Mouse (Mus musculus): ENCODE measurements at regions not wholly inside any gene's neighbourhood (a gene's known extent, or its start where the extent isn't known, plus 50 kb on each side); places are given as distances from the start of the nearest gene placed in this dataset.

DNA sequence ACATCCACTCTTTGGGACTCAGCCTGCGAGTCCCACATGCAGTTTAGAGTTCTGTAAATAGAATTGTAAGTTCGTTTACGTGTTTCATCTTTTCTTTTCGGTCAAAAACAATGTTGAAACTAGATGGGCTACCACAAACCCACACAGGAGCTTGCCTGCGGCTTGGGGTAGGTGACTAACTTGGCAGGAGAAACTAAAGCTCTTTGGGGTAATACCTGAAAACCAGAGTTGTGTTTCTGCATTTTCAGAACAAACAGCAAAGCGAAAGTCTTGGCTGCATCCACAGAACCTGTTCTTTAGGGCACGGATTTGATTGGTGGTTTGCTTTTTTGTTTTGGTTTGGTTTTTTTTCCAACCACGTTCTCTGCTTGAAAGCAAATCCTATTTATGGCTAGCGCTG, 264.0 kb downstream of the Zfp704 start:
- no peaks in the 10 kb centered on the region for H3K9me3 ChIP-seq
- H3K4me3 ChIP-seq, result peak overlapping the region; percentile 56
- 13% methylated on average over 9 of the region's 9 CpGs for WGBS
- H3K27ac ChIP-seq, result no peak overlapping the region
- peaks cover 33% of the 10 kb centered on the region for H3K27me3 ChIP-seq
- H3K36me3 ChIP-seq, result no peaks in the 10 kb centered on the region
- no peak overlapping the region for H3K9ac ChIP-seq
- peaks cover 29% of the 10 kb centered on the region for H3K4me1 ChIP-seq
- peak overlapping the region; percentile 97 for H3K4me2 ChIP-seq (replicated peaks)
- ATAC-seq (ENCODE audit: low FRiP score, low read depth), result no peak

DNA sequence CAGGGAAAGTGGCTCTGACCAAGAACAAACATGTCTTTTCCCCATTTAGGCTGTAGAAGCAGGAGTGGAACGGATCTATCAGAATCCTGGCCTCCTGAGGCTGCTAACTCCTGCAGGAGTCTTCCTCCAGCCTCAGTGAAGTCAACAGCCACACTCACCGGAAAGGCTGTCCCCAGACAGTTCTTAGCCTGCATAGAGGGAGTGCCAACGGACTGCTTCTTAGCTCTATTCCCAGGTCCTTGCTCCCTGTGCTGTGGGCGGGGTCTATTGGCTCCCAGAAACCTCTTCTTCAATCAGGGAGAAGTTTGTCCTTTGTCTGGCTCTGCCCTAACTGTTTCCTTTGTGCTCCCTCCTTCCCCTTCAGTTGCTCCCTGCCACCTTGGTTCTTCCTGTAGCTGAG, 266.3 kb downstream of the Zfp704 start:
- WGBS, result 8% methylated on average over 4 of the region's 4 CpGs

DNA sequence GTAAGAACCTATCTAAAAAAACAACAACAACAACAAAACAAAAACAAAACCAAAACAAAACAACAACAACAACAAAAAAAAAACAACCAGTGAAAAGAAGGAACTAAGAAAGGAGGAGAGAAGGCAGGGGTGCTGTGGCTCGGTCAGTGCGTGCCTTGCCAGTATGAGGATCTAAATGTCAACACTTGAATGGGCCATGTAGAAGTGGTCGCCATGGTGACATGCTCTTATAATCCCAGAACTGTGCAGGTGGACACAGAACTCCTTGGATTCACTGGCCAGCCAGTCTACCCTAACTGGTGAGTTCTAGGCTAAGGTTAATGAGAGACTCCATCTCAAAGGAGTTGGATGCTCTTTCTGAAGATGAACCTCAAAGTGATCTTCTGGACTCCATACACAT, 267.7 kb downstream of the Zfp704 start:
- ATAC-seq (ENCODE audit: low FRiP score, low read depth), result no peak
- Histone ChIP-seq H3K4me1 (peaks cover 25% of the 10 kb centered on the region), H3K4me2 (replicated peaks) (no peak overlapping the region), H3K27me3 (peaks cover 12% of the 10 kb centered on the region), H3K4me3 (no peak overlapping the region), H3K9ac (no peak overlapping the region), H3K27ac (no peak overlapping the region), H3K9me3 (no peaks in the 10 kb centered on the region), H3K36me3 (no peaks in the 10 kb centered on the region)
- WGBS, result 84% methylated on average over 3 of the region's 3 CpGs

More for the DNA sequence above, 266.3 kb downstream of the Zfp704 start:
- no peak overlapping the region for H3K9ac ChIP-seq
- no peak overlapping the region for H3K4me3 ChIP-seq
- H3K9me3 ChIP-seq, result no peaks in the 10 kb centered on the region
- H3K27ac ChIP-seq, result no peak overlapping the region
- no peak for ATAC-seq (ENCODE audit: low FRiP score, low read depth)
- peaks cover 23% of the 10 kb centered on the region for H3K27me3 ChIP-seq
- peaks cover 32% of the 10 kb centered on the region for H3K4me1 ChIP-seq
- H3K4me2 ChIP-seq (replicated peaks), result 0 out of 2 replicates have a peak overlapping the region, but pooled peaks have one; percentile 2
- H3K36me3 ChIP-seq, result no peaks in the 10 kb centered on the region

DNA sequence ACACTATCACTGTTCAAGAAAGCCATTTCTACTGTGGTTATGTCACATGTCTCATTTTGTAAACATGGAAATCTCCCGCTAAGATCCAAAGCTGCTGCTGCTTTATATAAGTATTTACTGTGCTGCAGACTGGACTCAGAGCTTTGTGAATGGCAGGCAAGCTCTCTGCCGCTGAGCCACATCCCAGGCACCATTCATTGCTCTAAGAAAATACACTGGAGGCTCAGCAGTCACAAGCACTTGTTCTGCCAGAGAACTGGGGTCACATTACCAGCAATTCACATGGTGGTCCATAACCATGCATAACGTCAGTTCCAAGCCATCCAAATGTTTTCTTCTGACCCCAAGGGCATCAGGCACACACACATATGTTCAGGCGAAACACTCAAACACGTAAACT, 268.2 kb downstream of the Zfp704 start:
- H3K4me2 ChIP-seq (replicated peaks), result no peak overlapping the region
- H3K27ac ChIP-seq, result no peak overlapping the region
- WGBS, result 45% methylated on average over 5 of the region's 5 CpGs
- H3K4me3 ChIP-seq, result no peak overlapping the region
- H3K4me1 ChIP-seq, result peaks cover 24% of the 10 kb centered on the region
- no peaks in the 10 kb centered on the region for H3K36me3 ChIP-seq
- ATAC-seq (ENCODE audit: low FRiP score, low read depth), result no peak
- H3K9ac ChIP-seq, result no peak overlapping the region
- no peaks in the 10 kb centered on the region for H3K9me3 ChIP-seq
- peaks cover 12% of the 10 kb centered on the region for H3K27me3 ChIP-seq

DNA sequence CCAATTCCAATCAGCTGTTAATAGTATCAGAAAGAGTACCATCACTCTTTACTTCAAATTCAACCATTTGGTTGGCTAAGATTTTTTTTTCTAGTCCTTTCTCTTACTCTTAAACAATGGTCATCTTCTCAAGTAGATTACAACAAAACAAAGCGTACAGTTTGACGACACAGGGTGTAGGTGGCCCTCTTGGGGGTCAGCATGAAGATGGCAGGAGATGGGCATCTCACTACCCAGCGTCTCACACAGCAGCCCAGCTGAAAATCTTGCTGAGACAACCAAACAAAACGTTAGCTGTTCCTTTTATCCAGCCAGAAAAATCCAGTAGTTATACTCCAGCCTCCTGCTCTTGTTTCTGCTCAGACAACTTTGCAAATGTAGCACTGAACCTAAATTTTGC, 268.6 kb downstream of the Zfp704 start:
- peaks cover 20% of the 10 kb centered on the region for H3K4me1 ChIP-seq
- H3K9ac ChIP-seq, result no peak overlapping the region
- H3K9me3 ChIP-seq, result no peaks in the 10 kb centered on the region
- peak overlapping the region; percentile 75 for H3K4me2 ChIP-seq (replicated peaks)
- H3K36me3 ChIP-seq, result no peaks in the 10 kb centered on the region
- H3K4me3 ChIP-seq, result peak overlapping the region; percentile 41
- no peak overlapping the region for H3K27ac ChIP-seq
- H3K27me3 ChIP-seq, result peaks cover 12% of the 10 kb centered on the region
- no peak for ATAC-seq (ENCODE audit: low FRiP score, low read depth)
- WGBS, result 36% methylated on average over 4 of the region's 4 CpGs

DNA sequence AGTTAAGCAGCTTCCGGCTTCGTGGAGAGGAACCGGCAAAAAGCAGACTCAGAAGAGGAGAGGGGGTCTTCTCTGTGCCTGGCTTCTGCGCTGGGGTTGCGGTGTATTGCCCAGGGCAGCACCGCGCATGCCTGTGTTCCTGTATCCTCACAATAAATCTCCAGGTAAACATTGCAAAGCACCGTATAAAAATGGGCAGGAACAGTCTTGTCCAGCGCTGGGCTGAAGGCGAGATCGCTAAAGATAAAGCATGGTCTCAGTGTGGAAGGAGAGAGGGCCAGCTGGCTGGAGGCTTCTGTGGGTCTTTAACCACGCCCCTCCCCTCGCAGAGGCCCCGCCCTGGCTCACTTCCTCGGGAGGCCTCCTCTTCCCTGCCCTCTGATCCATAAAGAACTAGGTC, 269.1 kb downstream of the Zfp704 start:
- 1% methylated on average over 15 of the region's 15 CpGs for WGBS

DNA sequence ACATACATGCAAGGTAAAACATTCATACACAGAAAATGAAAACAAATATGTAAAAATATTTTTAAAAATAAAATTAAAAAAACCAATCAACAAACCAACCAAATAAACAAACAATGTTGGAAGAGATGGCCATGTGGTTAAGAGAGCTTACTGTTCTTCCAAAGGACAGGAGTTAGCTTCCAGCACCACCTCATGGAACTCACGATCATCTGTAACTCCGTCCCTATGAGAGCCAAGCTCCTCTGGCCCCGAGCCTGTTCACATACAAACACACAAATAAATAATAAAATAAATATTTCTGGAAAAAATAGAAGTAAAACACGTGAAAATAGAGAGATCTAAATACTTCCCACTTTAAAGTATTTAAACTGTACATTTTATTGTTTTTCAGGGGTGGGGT, 269.5 kb downstream of the Zfp704 start:
- peaks cover 19% of the 10 kb centered on the region for H3K4me1 ChIP-seq
- peak overlapping the region; percentile 55; the same call in 1 of the 2 replicates for H3K9ac ChIP-seq
- no peak for ATAC-seq (ENCODE audit: low FRiP score, low read depth)
- peaks cover 5% of the 10 kb centered on the region for H3K27me3 ChIP-seq
- no peaks in the 10 kb centered on the region for H3K9me3 ChIP-seq
- WGBS, result 23% methylated on average over 4 of the region's 4 CpGs
- peak overlapping the region; percentile 41 for H3K4me3 ChIP-seq
- no peaks in the 10 kb centered on the region for H3K36me3 ChIP-seq
- H3K27ac ChIP-seq, result no peak overlapping the region
- peak overlapping the region; percentile 75 for H3K4me2 ChIP-seq (replicated peaks)

More for the DNA sequence above, 269.1 kb downstream of the Zfp704 start:
- H3K36me3 ChIP-seq, result no peaks in the 10 kb centered on the region
- H3K27me3 ChIP-seq, result peaks cover 9% of the 10 kb centered on the region
- peaks cover 19% of the 10 kb centered on the region for H3K4me1 ChIP-seq
- 0 out of 2 replicates have a peak, but pooled peaks have one; percentile 72 for ATAC-seq (ENCODE audit: low FRiP score, low read depth)
- H3K4me3 ChIP-seq, result peak overlapping the region; percentile 41
- no peaks in the 10 kb centered on the region for H3K9me3 ChIP-seq
- H3K4me2 ChIP-seq (replicated peaks), result peak overlapping the region; percentile 75
- H3K9ac ChIP-seq, result peak overlapping the region; percentile 55; the same call in 1 of the 2 replicates
- no peak overlapping the region for H3K27ac ChIP-seq

DNA sequence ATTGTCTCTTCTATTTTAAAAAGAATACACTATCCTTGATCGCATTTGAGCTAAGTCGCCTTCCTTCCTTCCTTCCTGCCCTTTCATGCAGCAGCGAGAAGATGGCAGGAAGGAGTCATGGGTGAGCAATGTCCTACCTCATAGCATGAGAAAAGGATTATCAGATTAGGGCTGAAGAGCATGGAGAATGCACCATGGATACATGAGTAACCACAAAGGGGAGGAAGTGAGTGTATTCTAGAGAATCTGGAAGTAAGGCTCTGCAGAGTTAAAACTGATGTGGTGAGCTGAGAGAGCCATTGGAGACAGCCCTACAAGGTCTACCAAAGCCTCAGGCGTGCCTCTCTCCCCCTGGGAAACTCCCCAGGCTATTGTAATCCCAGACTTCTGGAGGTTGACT, 270.2 kb downstream of the Zfp704 start:
- Histone ChIP-seq H3K36me3 (no peaks in the 10 kb centered on the region), H3K4me1 (peaks cover 22% of the 10 kb centered on the region), H3K9ac (no peak overlapping the region), H3K9me3 (no peaks in the 10 kb centered on the region), H3K27me3 (no peaks in the 10 kb centered on the region; the same call in 1 of the 2 replicates), H3K4me2 (replicated peaks) (no peak overlapping the region), H3K4me3 (no peak overlapping the region), H3K27ac (no peak overlapping the region)
- ATAC-seq (ENCODE audit: low FRiP score, low read depth), result no peak
- WGBS, result 86% methylated on average over 4 of the region's 4 CpGs

DNA sequence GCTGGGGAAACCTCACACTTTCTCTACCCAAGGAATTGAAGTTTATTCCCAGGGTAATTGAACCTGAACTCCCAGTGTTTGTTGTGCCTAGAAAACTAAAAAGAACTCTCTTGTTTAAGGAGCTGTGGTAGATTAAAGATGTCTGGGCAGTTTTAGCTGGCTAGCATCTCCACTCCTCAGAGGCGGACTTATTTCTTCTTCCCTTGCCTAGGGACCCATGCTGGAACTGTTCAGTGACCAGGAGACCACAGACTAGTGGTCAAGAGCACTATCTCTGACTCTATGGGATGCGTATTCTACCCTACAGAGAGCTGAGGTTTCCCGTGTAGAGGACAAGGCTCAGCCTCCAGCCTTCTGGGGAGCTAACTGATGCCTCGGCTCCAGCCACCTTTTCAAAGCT, 274.3 kb downstream of the Zfp704 start:
- Histone ChIP-seq H3K4me2 (replicated peaks) (no peak overlapping the region), H3K27ac (no peak overlapping the region), H3K4me1 (peaks cover 10% of the 10 kb centered on the region; the same call in 1 of the 2 replicates), H3K27me3 (no peaks in the 10 kb centered on the region; the same call in 1 of the 2 replicates), H3K4me3 (no peak overlapping the region), H3K9me3 (no peaks in the 10 kb centered on the region), H3K36me3 (no peaks in the 10 kb centered on the region), H3K9ac (no peak overlapping the region)
- ATAC-seq (ENCODE audit: low FRiP score, low read depth), result no peak
- 46% methylated on average over 4 of the region's 4 CpGs for WGBS
